Mouse (Mus musculus): ENCODE data around the gene Agtpbp1. TPM values are rescaled to one million over a fixed set of nuclear protein-coding genes. Genes with fewer than 3 reads are reported as not detected.
A peak's percentile ranks its signal among the peaks of the same experiment; 100 is the strongest.

Gene Agtpbp1
- polyA plus RNA-seq, 1 experiment = 50.1 TPM

DNA sequence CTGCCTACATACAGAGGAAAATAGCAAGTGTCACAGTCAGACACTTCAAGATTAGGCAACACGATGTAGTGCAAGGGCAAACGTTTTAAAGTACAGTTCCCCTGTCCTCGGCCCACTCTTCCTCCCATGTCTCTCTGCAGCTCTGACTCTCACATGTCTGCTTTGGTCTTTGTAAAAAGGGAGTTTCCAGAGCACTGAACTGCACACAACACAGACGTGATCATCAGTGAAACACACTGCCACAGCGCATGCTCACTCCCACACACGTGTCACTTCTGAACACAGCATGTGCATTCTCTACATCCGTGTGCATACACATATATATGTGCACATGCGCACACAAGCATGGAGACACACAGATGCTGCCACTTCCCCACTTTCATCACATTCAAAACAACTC lies 54.5 kb downstream of the Agtpbp1 start:
- TF ChIP-seq POLR2A (IDR thresholded peaks at IDR 0.05; ENCODE audit: borderline replicate concordance, extremely low read depth, insufficient read depth, insufficient read length, poor library complexity, severe bottlenecking) (no peak), CTCF (IDR thresholded peaks at IDR 0.05; ENCODE audit: borderline replicate concordance, extremely low read depth, insufficient read depth, insufficient read length) (no peak)
- no peak for DNase-seq (ENCODE audit: low read depth)

DNA sequence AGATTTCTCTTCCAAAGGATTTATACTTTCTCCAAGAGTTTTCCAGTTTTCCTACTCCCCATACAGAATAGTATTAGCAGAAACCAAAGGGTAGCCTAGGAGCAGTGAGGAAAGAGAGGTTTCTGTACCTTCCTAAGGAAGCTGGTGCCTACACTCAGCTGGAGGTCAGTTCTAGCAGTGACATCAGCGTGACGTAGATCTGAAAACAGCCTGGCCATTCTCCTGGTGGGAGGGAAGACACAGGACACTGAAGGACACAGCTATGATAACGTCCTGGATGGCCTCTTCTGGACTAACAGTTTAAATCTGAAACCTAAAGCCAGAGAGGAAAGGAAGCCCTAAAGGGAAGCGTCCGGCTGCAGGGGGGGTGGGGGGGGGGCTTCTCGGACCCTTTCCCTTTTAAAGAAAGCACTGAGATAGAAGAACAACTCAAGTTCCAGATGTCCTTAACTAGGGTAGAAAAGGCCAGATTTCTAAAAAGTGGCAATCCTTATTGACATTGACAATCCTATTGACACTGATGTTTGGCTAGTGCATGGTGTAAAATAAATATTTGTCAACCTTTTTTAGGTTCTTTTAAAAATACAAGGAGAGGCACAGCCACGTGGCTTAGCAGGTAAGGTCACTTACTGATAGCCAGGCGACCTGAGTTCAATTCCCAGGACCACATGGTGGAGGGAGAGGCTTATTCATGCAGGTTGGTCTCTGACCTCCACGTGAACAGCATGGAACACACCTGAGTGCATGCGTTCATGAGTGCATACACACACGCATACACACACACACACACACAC lies 63.6 kb downstream of the Agtpbp1 start:
- TF ChIP-seq POLR2A (IDR thresholded peaks at IDR 0.05; ENCODE audit: borderline replicate concordance, extremely low read depth, insufficient read depth, insufficient read length, poor library complexity, severe bottlenecking) (no peak), CTCF (IDR thresholded peaks at IDR 0.05; ENCODE audit: borderline replicate concordance, extremely low read depth, insufficient read depth, insufficient read length) (no peak)
- DNase-seq (ENCODE audit: low read depth) = no peak

DNA sequence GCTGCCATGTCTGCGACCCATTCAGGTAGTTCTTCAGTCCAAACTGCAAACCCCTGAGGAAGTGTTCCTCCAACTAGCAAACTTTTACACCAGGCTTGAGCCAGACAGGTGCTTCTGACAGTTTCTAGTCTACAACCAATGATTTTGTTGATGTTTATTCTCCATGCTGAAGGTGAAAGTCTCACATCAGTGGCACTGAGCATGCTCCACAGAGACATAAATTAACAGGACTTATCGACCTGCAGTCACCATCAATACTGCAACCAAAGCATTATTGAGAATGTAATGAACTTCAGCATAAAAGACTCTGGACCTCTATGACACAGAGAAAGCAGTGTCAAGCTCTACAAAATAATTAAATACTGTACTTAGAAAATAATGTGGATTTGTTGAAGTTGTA lies 64.2 kb downstream of the Agtpbp1 start:
- TF ChIP-seq POLR2A (IDR thresholded peaks at IDR 0.05; ENCODE audit: borderline replicate concordance, extremely low read depth, insufficient read depth, insufficient read length, poor library complexity, severe bottlenecking) (no peak), CTCF (IDR thresholded peaks at IDR 0.05; ENCODE audit: borderline replicate concordance, extremely low read depth, insufficient read depth, insufficient read length) (no peak)
- no peak for DNase-seq (ENCODE audit: low read depth)

DNA sequence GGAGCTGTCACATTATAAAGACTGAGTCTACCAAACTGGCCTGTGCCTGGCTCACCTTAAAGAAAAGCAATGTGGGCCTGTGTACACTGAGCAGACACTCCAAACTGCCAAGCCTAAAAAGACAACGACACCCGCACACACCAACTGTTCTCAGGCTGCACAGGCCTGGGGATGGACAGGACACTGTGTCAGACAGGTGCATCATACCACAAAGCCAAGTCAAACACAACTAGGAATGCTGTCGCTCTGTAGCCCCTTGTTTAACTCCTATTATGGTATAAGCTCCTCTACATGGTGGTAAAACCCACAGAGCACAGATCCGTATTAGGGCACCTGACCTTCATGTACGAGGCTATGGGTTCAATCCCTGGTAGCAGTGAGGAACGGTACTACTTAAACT lies 65.5 kb downstream of the Agtpbp1 start:
- no peak for TF ChIP-seq POLR2A (IDR thresholded peaks at IDR 0.05; ENCODE audit: borderline replicate concordance, extremely low read depth, insufficient read depth, insufficient read length, poor library complexity, severe bottlenecking)
- no peak for TF ChIP-seq CTCF (IDR thresholded peaks at IDR 0.05; ENCODE audit: borderline replicate concordance, extremely low read depth, insufficient read depth, insufficient read length)

DNA sequence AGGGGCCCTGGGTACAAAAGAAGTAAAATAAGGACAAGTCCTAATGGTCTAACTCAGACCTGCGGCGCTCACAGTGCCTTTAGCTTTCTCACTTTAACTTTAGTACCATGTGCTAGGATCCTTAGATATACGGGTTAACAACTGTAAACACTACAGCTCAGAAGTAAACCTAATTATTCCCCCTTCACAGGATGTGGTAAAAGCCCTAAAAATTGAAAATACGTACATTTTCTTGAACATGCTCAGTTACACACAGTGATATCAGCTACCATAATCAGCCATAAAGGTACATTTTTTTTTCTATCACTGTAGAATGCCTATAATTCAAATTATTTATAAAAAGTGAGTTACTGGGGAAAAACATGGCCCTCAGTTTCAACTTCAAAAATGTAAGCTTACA lies 67.0 kb downstream of the Agtpbp1 start:
- TF ChIP-seq POLR2A (IDR thresholded peaks at IDR 0.05; ENCODE audit: borderline replicate concordance, extremely low read depth, insufficient read depth, insufficient read length, poor library complexity, severe bottlenecking) (no peak), CTCF (IDR thresholded peaks at IDR 0.05; ENCODE audit: borderline replicate concordance, extremely low read depth, insufficient read depth, insufficient read length) (no peak)
- no peak for DNase-seq (ENCODE audit: low read depth)

More for the DNA sequence above, 65.5 kb downstream of the Agtpbp1 start:
- no peak for DNase-seq (ENCODE audit: low read depth)

DNA sequence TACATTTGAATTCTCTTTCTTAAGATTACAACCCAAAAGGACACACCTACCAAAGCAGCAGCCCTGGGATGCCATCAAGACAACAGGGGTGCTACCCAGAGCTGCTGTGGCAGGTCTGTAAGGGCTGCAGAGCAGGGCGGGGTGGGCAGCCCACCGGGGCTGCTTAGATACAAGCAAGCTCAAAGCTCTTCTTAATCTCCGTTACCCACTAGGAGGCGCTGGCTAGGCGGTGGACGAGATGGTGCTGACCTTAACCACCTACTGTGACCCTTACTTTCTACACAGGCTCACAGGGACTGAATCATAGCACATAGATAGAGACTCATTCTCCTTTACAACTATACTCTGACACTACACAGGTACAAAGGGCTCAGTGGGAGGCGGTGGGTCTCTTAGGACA lies 70.0 kb downstream of the Agtpbp1 start:
- DNase-seq (ENCODE audit: low read depth) = peak; percentile 38
- TF ChIP-seq POLR2A (IDR thresholded peaks at IDR 0.05; ENCODE audit: borderline replicate concordance, extremely low read depth, insufficient read depth, insufficient read length, poor library complexity, severe bottlenecking) = no peak
- peak; percentile 50; the same call in 1 of the 2 replicates for TF ChIP-seq CTCF (IDR thresholded peaks at IDR 0.05; ENCODE audit: borderline replicate concordance, extremely low read depth, insufficient read depth, insufficient read length)

DNA sequence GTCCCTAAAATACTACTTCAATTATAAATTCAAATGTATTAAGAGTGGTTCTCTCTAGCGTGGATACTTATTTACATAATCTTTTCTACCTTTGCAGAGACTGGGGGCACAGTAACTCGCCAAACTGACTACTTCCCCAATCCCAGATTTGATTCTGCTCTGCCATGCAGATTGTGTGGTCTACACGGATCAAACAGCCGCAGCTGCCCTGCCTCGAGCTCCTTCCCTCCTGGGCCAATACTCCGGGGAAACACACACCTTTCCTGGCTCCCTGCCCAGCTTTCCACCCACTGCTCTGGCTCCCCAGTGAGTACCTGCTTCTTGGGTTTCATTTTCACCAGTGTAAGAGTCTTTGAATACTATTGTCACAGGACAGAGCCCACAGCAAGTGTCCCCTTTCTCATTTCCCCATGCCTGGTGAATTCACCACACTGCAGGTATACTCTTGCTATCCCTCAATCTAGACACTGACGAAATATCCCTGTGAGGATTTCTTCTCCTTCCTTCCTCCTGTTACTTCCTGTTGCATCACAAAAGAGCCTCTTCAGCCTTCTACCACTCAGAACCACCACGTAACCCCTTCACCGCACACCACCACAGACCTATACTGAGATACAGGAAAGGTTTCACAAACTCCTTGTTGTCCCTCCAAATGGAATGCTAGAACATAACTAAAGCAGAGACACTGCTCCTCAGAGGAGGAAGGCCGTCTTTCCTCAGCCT lies 75.2 kb downstream of the Agtpbp1 start:
- no peak for TF ChIP-seq POLR2A (IDR thresholded peaks at IDR 0.05; ENCODE audit: borderline replicate concordance, extremely low read depth, insufficient read depth, insufficient read length, poor library complexity, severe bottlenecking)
- no peak for TF ChIP-seq CTCF (IDR thresholded peaks at IDR 0.05; ENCODE audit: borderline replicate concordance, extremely low read depth, insufficient read depth, insufficient read length)
- DNase-seq (ENCODE audit: low read depth) = no peak

DNA sequence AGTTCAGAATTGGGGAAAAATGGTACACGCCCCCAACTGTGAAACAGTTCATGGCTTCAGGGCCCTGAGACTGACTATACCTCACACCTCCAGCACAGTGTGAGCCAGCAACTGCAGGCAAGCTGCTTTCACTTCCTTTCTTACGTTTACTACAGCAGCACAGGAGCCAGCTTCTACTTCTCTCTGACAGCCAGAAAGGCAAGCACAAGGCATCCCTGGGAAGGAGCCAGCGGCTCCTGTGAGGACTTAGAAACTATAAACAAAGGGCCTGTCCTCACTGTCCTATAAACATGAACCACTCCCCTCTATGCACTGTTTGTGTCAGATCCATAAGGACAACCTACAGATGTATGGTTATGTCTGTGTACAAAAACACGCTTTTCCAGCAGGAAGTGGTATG lies 76.4 kb downstream of the Agtpbp1 start:
- no peak for TF ChIP-seq POLR2A (IDR thresholded peaks at IDR 0.05; ENCODE audit: borderline replicate concordance, extremely low read depth, insufficient read depth, insufficient read length, poor library complexity, severe bottlenecking)
- no peak for TF ChIP-seq CTCF (IDR thresholded peaks at IDR 0.05; ENCODE audit: borderline replicate concordance, extremely low read depth, insufficient read depth, insufficient read length)
- DNase-seq (ENCODE audit: low read depth) = peak; percentile 39

DNA sequence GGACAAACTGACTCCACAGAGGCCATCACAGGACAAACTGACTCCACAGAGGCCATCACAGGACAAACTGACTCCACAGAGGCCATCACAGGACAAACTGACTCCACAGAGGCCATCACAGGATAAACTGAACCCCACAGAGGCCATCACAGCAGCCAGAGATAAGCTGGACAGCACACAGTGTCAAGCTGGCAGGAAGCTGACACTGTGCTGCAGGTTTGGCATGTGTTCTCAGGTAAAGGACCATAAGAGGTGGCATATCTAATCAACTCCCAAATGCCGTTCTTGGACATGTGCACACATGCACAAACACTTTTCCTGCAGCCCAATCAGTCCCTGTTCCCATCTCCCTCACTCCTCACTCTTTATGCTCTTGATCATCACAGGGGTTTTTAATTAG lies 78.6 kb downstream of the Agtpbp1 start:
- no peak for DNase-seq (ENCODE audit: low read depth)
- TF ChIP-seq CTCF (IDR thresholded peaks at IDR 0.05; ENCODE audit: borderline replicate concordance, extremely low read depth, insufficient read depth, insufficient read length) = no peak
- no peak for TF ChIP-seq POLR2A (IDR thresholded peaks at IDR 0.05; ENCODE audit: borderline replicate concordance, extremely low read depth, insufficient read depth, insufficient read length, poor library complexity, severe bottlenecking)

DNA sequence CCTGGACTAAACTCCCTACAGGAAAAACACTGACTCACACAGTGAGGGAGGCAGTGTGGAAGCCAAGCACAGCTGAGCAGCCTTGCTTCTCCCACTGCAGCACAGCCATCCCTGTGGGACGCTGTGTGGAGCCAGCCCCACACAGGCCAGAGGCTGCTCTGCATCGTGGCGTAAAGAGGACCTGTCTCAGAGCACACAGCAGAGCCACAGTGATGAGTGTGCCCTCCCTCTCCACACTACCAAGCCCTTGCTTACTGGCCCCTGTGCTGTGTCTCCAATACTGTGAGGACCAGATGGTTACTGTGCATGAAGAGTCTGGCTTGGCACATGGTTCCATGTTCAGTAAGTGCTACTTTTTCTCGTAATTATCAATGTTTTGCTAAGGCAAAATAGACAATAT lies 79.2 kb downstream of the Agtpbp1 start:
- DNase-seq (ENCODE audit: low read depth) = peak; percentile 24
- TF ChIP-seq POLR2A (IDR thresholded peaks at IDR 0.05; ENCODE audit: borderline replicate concordance, extremely low read depth, insufficient read depth, insufficient read length, poor library complexity, severe bottlenecking) (no peak), CTCF (IDR thresholded peaks at IDR 0.05; ENCODE audit: borderline replicate concordance, extremely low read depth, insufficient read depth, insufficient read length) (no peak)

DNA sequence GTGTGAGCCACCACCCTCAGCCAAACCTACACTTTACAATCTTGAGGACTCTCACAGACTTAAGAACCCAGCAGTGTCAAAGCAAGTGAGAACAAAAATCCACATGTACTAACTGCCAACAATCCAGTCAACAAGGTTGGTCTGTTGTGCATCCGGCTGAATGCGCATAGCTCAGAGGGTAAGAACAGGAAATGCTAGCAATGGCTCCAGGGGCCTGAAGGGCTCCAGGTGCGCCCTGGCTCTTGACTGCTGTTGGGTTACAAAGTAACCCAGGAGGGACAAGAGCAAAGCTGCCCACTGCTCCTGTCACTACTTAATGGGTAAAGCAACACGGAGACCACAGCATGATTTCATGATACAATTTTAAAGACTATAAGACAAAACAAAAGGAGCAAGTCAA lies 81.4 kb downstream of the Agtpbp1 start:
- no peak for TF ChIP-seq POLR2A (IDR thresholded peaks at IDR 0.05; ENCODE audit: borderline replicate concordance, extremely low read depth, insufficient read depth, insufficient read length, poor library complexity, severe bottlenecking)
- no peak for TF ChIP-seq CTCF (IDR thresholded peaks at IDR 0.05; ENCODE audit: borderline replicate concordance, extremely low read depth, insufficient read depth, insufficient read length)
- DNase-seq (ENCODE audit: low read depth) = no peak

Data from brain, embryonic 14.5 days (tissue).